Mouse (Mus musculus) megakaryocyte, embryonic 14.5 days (primary cell): ENCODE measurements around the gene Gm49661. TPM values are rescaled to one million over a fixed set of nuclear protein-coding genes. Genes with fewer than 3 reads are reported as not detected.

Source experiments
- H3K27me3 ChIP-seq: replicated peaks from 2 replicates; pipeline ENCODE3; 2012; ENCODE audit warnings: inconsistent platforms
- H3K36me3 ChIP-seq: replicated peaks from 2 replicates; pipeline ENCODE3; 2012; ENCODE audit warnings: low read length, inconsistent platforms, mixed read lengths
- H3K4me1 ChIP-seq: 2 replicates; pipeline ENCODE4 v1.6.1; 2012; ENCODE audit warnings: inconsistent platforms
- H3K4me3 ChIP-seq: replicated peaks from 2 replicates; pipeline ENCODE3; 2012; ENCODE audit warnings: moderate library complexity, mild to moderate bottlenecking, inconsistent platforms
- H3K9me3 ChIP-seq: 2 replicates; pipeline ENCODE4 v1.6.1; 2012; ENCODE audit warnings: inconsistent platforms
- FLI1 ChIP-seq: IDR thresholded peaks from 2 replicates; pipeline ENCODE4 v1.6.1; 2012; ENCODE audit warnings: low read length, inconsistent platforms, mixed read lengths
- GATA1 ChIP-seq: IDR thresholded peaks from 3 replicates; pipeline ENCODE4 v1.6.1; 2012; ENCODE audit warnings: mixed read lengths, low read length, inconsistent platforms, borderline replicate concordance
- polyA plus RNA-seq: library from polyadenylated mRNA; stranded (reverse); fragments of >175 nt; gene quantifications from 2 replicates; pipeline ENCODE4 v1.2.3, GENCODE M21; 2012; ENCODE audit warnings: low replicate concordance; ENCODE audit not compliant: insufficient read depth

Gm49661 gene
- polyA plus RNA-seq, 1 experiment, result not detected

GRCm38 (mm10) chr8:84976031-84976762 lies 7.0 kb upstream of the Gm49661 start:
- Histone ChIP-seq H3K27me3 (no peaks in the 10 kb centered on the region), H3K36me3 (peaks cover 33% of the 10 kb centered on the region), H3K9me3 (no peaks in the 10 kb centered on the region), H3K4me1 (peaks cover 66% of the 10 kb centered on the region), H3K4me3 (peak overlapping the region; percentile 100)
- no peak for TF ChIP-seq GATA1
- no peak for TF ChIP-seq FLI1

- Histone ChIP-seq H3K4me1 (peaks cover 66% of the 10 kb centered on the region), H3K9me3 (no peaks in the 10 kb centered on the region), H3K4me3 (peak overlapping the region; percentile 100), H3K27me3 (no peaks in the 10 kb centered on the region), H3K36me3 (peaks cover 41% of the 10 kb centered on the region)
- TF ChIP-seq FLI1 (no peak), GATA1 (no peak)
Observed at GRCm38 (mm10) chr8:84975434-84975833, 6.2 kb upstream of the Gm49661 start.

- H3K4me1 ChIP-seq, result peaks cover 66% of the 10 kb centered on the region
- H3K9me3 ChIP-seq, result no peaks in the 10 kb centered on the region
- H3K27me3 ChIP-seq, result no peaks in the 10 kb centered on the region
- H3K36me3 ChIP-seq, result peaks cover 42% of the 10 kb centered on the region
- TF ChIP-seq FLI1, result no peak
- no peak for TF ChIP-seq GATA1
- H3K4me3 ChIP-seq, result peak overlapping the region; percentile 100
Observed at GRCm38 (mm10) chr8:84974543-84975142, 5.4 kb upstream of the Gm49661 start.

- peak overlapping the region; percentile 100 for H3K4me3 ChIP-seq
- H3K36me3 ChIP-seq, result peaks cover 42% of the 10 kb centered on the region
- no peaks in the 10 kb centered on the region for H3K9me3 ChIP-seq
- no peak for TF ChIP-seq FLI1
- no peaks in the 10 kb centered on the region for H3K27me3 ChIP-seq
- peaks cover 64% of the 10 kb centered on the region for H3K4me1 ChIP-seq
Observed at GRCm38 (mm10) chr8:84973803-84974542, 4.7 kb upstream of the Gm49661 start.

- Histone ChIP-seq H3K4me3 (no peak overlapping the region), H3K27me3 (no peaks in the 10 kb centered on the region), H3K4me1 (peaks cover 70% of the 10 kb centered on the region), H3K36me3 (peaks cover 42% of the 10 kb centered on the region), H3K9me3 (no peaks in the 10 kb centered on the region)
- TF ChIP-seq GATA1 (no peak), FLI1 (no peak)
Observed at GRCm38 (mm10) chr8:84973079-84973478, 3.8 kb upstream of the Gm49661 start.

GRCm38 (mm10) chr8:84970913-84971312 lies 1.7 kb upstream of the Gm49661 start:
- Histone ChIP-seq H3K36me3 (peaks cover 37% of the 10 kb centered on the region), H3K27me3 (no peaks in the 10 kb centered on the region), H3K4me3 (peak overlapping the region; percentile 93), H3K9me3 (no peaks in the 10 kb centered on the region), H3K4me1 (peaks cover 89% of the 10 kb centered on the region)
- TF ChIP-seq GATA1 (no peak), FLI1 (no peak)

- peaks cover 37% of the 10 kb centered on the region for H3K36me3 ChIP-seq
- H3K4me1 ChIP-seq, result peaks cover 90% of the 10 kb centered on the region
- peak overlapping the region; percentile 93 for H3K4me3 ChIP-seq
- TF ChIP-seq GATA1, result no peak
- TF ChIP-seq FLI1, result no peak
- no peaks in the 10 kb centered on the region for H3K9me3 ChIP-seq
- H3K27me3 ChIP-seq, result no peaks in the 10 kb centered on the region
Observed at GRCm38 (mm10) chr8:84970135-84970790, 1.0 kb upstream of the Gm49661 start.

GRCm38 (mm10) chr8:84968650-84969049 lies 583 bp downstream of the Gm49661 start:
- Histone ChIP-seq H3K9me3 (no peaks in the 10 kb centered on the region), H3K27me3 (no peaks in the 10 kb centered on the region), H3K4me3 (peak overlapping the region; percentile 93), H3K4me1 (peaks cover 83% of the 10 kb centered on the region), H3K36me3 (peaks cover 36% of the 10 kb centered on the region)
- TF ChIP-seq FLI1 (no peak), GATA1 (no peak)

GRCm38 (mm10) chr8:84967532-84968304 lies 1.5 kb downstream of the Gm49661 start:
- no peak for TF ChIP-seq GATA1
- TF ChIP-seq FLI1, result no peak
- H3K4me1 ChIP-seq, result peaks cover 74% of the 10 kb centered on the region
- H3K4me3 ChIP-seq, result peak overlapping the region; percentile 69
- H3K27me3 ChIP-seq, result no peaks in the 10 kb centered on the region
- peaks cover 31% of the 10 kb centered on the region for H3K36me3 ChIP-seq
- H3K9me3 ChIP-seq, result no peaks in the 10 kb centered on the region
